Mouse (Mus musculus) spleen, adult 2 months (tissue): Measurements from ENCODE around the gene Trim15. TPM values are rescaled to one million over a fixed set of nuclear protein-coding genes. Genes with fewer than 3 reads are reported as not detected.

Source experiments
- DNase-seq, 2 experiments: peaks; one replicate each; pipeline versions ENCODE4 v3.0.0 to v3.0.0-alpha.2; 2012 to 2021; ENCODE audit warnings: low spot score in 2 of 2, low read depth in 1 of 2
- H3K27ac ChIP-seq: fragments of 200-500 bp; 2 replicates; pipeline ENCODE4 v1.5.1; 2012; ENCODE audit warnings: low read length, inconsistent platforms; ENCODE audit not compliant: insufficient read depth
- H3K27me3 ChIP-seq: fragments of 200-500 bp; 2 replicates; pipeline ENCODE4 v1.6.1; 2012; ENCODE audit warnings: mild to moderate bottlenecking, moderate library complexity, low read length, inconsistent platforms; ENCODE audit not compliant: control insufficient read depth, insufficient read depth
- H3K36me3 ChIP-seq: fragments of 200-500 bp; 2 replicates; pipeline ENCODE4 v1.6.1; 2012; ENCODE audit warnings: mild to moderate bottlenecking, low read length, inconsistent platforms; ENCODE audit not compliant: control insufficient read depth, insufficient read depth
- H3K4me1 ChIP-seq: fragments of 200-500 bp; 2 replicates; pipeline ENCODE4 v1.6.1; 2011; ENCODE audit warnings: inconsistent platforms; ENCODE audit not compliant: control insufficient read depth, insufficient read depth, insufficient read length
- H3K4me3 ChIP-seq: fragments of 200-500 bp; 2 replicates; pipeline ENCODE4 v1.5.1; 2011; ENCODE audit warnings: mild to moderate bottlenecking, inconsistent platforms; ENCODE audit not compliant: insufficient read depth, insufficient read length; ENCODE audit errors: extremely low read depth
- CTCF ChIP-seq: fragments of 200-500 bp; IDR thresholded peaks from 2 replicates; pipeline ENCODE4 v1.5.1; 2011; ENCODE audit warnings: mild to moderate bottlenecking, inconsistent platforms; ENCODE audit not compliant: insufficient read depth, insufficient read length, insufficient replicate concordance; ENCODE audit errors: extremely low read depth
- POLR2A ChIP-seq: fragments of 200-500 bp; IDR thresholded peaks from 2 replicates; pipeline ENCODE4 v1.6.1; 2011; ENCODE audit warnings: low read depth, low read length, inconsistent platforms
- WGBS: fragments of 180-500 bp; shearing (Covaris S2); methylation state at CpG from one replicate; pipeline ENCODE4 v1.1.7; 2018; 5-methylcytosine and 5-hydroxymethylcytosine counted together
- polyA plus RNA-seq: library from polyadenylated mRNA; depleted of rRNA; stranded (reverse); fragments of >200 nt; gene quantifications from 2 replicates; pipeline ENCODE4 v1.2.3, GENCODE M21; 2012

Trim15 gene
- polyA plus RNA-seq, 1 experiment, result 0.04 TPM

DNA sequence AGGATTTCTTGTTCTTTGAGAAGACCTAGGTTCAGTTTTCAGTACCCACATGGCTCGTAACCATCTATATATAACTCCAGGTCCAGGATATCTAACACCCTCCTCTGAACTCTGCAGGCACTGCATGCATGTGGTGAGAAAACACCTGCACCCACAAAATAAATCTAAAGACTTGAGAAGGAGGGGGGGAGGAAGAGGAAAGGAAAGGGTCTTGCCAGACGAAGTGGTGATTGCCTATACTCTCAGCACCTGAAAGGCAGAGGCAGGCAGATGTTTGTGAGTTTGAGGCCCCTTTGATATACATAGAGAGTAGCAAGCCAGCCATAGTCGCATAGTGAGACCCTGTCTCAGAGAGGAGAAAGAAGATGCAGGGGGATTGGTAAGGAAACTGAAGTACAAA lies 27.1 kb downstream of the Trim15 start:
- H3K4me3 ChIP-seq, result no peak overlapping the region
- H3K36me3 ChIP-seq, result peaks cover 3% of the 10 kb centered on the region; the same call in 1 of the 2 replicates
- no peak for DNase-seq
- no peaks in the 10 kb centered on the region for H3K27me3 ChIP-seq
- no peak overlapping the region for H3K27ac ChIP-seq
- no peak for TF ChIP-seq CTCF
- no peak for TF ChIP-seq POLR2A
- H3K4me1 ChIP-seq, result peaks cover 4% of the 10 kb centered on the region; the same call in 1 of the 2 replicates
- WGBS, result 66% methylated on average over 3 of the region's 3 CpGs

DNA sequence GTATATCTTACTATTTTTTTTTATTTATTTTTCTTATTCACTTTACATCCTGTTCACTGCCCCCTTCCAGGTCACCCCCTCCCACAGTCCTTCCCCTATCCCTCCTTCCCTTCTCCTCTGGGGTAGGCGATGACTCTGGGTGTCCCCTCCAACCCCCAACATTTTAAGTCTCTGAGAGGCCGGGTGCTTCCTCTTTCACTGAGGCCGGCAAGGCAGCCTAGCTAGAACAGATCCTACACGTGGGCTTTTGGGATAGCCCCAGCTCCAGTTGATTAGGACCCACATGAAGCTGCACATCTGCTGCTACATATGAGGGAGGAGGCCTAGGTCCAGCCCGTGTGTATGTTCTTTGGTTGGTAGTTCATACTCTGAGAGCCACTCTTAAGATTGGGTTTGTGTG lies 28.0 kb downstream of the Trim15 start:
- H3K4me1 ChIP-seq, result no peaks in the 10 kb centered on the region; the same call in 1 of the 2 replicates
- 46% methylated on average over 5 of the region's 5 CpGs for WGBS
- DNase-seq, result no peak
- no peak for TF ChIP-seq POLR2A
- no peak for TF ChIP-seq CTCF
- H3K27me3 ChIP-seq, result no peaks in the 10 kb centered on the region
- H3K4me3 ChIP-seq, result no peak overlapping the region
- no peak overlapping the region for H3K27ac ChIP-seq
- H3K36me3 ChIP-seq, result peaks cover 1% of the 10 kb centered on the region; the same call in 1 of the 2 replicates

DNA sequence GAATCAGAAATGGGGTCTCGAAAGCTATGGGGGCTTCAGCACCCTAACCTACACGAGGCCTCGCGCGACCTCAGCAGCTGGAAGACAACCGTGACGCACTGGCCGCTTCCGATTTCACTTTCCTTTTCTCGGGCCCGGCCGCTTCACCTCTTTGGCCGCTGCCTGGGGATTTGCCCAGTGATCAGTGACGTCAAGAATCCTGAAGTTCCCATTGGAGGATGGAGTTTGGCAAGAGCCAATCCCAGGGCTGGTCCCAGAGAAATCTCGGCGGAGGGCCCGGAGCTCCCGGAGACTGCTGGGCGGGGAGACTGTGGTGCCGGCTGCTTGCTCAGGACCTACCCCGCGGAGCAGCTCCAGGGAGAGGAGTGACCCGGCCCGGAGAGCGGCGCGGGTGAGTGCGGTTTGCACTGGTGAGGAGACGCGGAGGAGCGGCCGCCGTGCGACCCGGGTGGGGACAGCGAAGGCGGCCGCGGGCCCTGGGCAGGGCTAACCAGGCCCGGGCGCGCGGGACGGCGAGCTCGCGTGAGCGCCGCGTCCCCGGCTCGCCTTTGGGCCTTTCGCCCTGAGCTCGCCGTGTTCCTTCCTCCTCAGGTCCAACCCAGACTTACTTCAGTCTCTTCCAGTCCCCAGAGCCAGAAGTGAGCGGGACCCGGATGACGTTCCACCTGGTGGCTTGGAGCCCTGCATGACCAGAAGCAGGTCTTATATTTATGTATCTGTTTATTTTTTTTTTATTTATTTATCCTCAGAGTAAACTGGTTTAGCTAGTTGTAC lies 29.9 kb downstream of the Trim15 start, which contains the start of gene Trim26:
Gene Trim26 (plus strand): TSS at position 261 of the 774 bp plus-strand sequence.
- DNase-seq, result peak; percentile 96
- TF ChIP-seq POLR2A, result peak; percentile 15; the same call in 1 of the 2 replicates
- TF ChIP-seq CTCF, result no peak
- under 1% methylated on average over 58 of the region's 58 CpGs for WGBS
- Histone ChIP-seq H3K27ac (peak within 1 kb of the TSS; percentile 92), H3K4me3 (peak within 1 kb of the TSS; percentile 81), H3K4me1 (no peaks in the 10 kb centered on the region; the same call in 1 of the 2 replicates), H3K36me3 (no peaks in the 10 kb centered on the region; the same call in 1 of the 2 replicates), H3K27me3 (no peaks in the 10 kb centered on the region)

DNA sequence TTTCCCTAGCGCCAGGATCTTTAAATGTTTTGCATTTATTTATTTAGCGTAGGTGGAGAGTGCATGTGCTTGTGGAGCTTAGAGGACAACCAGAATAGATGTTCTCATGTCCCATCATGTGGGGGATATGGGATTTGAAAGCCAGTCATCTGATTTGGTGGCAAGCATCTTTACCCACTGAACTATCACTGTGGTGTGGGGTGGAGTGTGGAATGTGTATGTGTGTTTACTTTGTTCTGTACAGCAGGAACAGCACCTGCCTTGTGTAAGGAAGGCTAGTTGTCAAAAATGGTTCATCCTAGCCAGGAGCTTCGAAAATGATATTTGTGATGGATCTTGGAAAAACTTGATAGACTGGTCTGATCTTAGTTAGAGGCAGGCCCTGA lies 30.6 kb downstream of the Trim15 start:
- H3K27me3 ChIP-seq, result no peaks in the 10 kb centered on the region
- no peaks in the 10 kb centered on the region; the same call in 1 of the 2 replicates for H3K4me1 ChIP-seq
- no peak for TF ChIP-seq POLR2A
- TF ChIP-seq CTCF, result no peak
- WGBS, result 11% methylated on average over 3 of the region's 3 CpGs
- no peaks in the 10 kb centered on the region for H3K36me3 ChIP-seq
- H3K27ac ChIP-seq, result peak overlapping the region; percentile 80
- peak overlapping the region; percentile 61 for H3K4me3 ChIP-seq
- DNase-seq, result no peak

DNA sequence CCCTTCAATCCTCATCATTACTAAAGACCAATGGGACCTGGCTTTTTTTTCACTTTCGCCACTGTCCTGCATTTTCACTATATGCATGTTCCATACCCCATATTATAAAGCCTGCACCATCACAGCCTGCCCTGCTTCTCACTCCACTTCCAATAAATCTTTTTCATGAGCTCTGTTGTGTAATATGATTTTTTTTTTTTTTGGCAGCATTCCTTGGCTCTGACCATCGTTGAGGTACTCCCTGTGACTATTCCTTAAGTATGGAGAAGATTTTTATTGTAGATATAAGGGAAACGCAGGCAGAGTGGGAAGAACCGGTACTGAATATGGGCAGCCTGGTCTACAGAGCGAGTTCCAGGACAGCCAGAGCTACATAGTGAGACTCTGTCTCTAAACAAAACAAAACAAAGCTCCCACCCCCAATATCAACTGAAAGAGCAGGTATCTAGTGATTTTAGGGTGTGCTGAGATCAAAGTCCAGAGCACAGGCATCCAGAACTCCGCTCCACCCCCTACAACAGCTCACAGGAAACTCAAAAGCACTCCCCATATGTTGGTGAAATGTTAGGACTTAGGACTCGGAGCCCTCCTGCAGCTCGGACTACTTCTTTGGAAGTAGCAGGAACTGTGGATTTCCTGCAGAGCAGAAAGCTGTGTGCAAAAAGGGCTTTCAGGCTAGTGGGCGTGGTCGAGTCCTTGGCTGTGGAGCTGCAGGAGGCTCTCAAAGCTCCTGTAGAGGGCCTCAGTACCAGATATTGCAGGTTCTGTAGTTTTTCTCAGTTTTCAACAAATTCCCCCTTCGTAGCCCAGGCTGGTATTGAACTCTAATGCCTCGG lies 31.2 kb downstream of the Trim15 start:
- H3K27ac ChIP-seq, result no peak overlapping the region
- no peak overlapping the region for H3K4me3 ChIP-seq
- WGBS, result 42% methylated on average over 12 of the region's 12 CpGs
- peak; percentile 47 for DNase-seq
- H3K4me1 ChIP-seq, result no peaks in the 10 kb centered on the region; the same call in 1 of the 2 replicates
- H3K27me3 ChIP-seq, result no peaks in the 10 kb centered on the region
- no peaks in the 10 kb centered on the region for H3K36me3 ChIP-seq
- no peak for TF ChIP-seq CTCF
- no peak for TF ChIP-seq POLR2A

DNA sequence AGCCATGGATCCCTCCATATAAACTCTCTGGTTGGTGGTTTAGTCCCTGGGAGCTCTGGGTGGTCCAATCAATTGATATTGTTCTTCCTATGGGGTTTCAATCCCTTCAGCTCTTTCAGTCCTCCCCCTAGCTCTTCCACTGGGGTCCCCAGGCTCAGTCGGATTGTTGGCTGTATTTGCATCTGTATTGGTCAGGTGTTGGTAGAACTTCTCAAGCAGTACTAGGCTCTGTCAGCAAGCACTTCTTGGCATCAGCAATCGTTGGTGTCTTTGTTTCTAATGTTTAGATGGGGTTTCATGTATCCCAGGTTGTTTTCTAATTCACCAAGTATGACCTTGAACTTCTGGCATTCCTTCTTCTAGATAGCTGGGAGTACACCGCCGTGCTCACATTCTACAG lies 34.3 kb downstream of the Trim15 start:
- Histone ChIP-seq H3K27me3 (no peaks in the 10 kb centered on the region), H3K36me3 (no peaks in the 10 kb centered on the region), H3K4me1 (no peaks in the 10 kb centered on the region; the same call in 1 of the 2 replicates), H3K27ac (no peak overlapping the region), H3K4me3 (no peak overlapping the region)
- TF ChIP-seq CTCF (no peak), POLR2A (no peak)
- DNase-seq, result no peak
- 69% methylated on average over 4 of the region's 4 CpGs for WGBS
